Mouse (Mus musculus): ENCODE measurements around the gene Oprl1.

Gene Oprl1

GRCm38 (mm10) chr2:181692304-181692703, 22.5 kb upstream of the Oprl1 start:
- no peak for DNase-seq (ENCODE audit: low read depth, low spot score)

- peak; percentile 77 for DNase-seq (ENCODE audit: low read depth, low spot score)
Observed at GRCm38 (mm10) chr2:181693339-181694280, 21.2 kb upstream of the Oprl1 start, which contains the start of gene Rgs19. Gene Rgs19 (minus strand): TSS chr2:181693977.

GRCm38 (mm10) chr2:181694581-181694980, 20.2 kb upstream of the Oprl1 start:
- DNase-seq (ENCODE audit: low read depth, low spot score), result no peak

- DNase-seq (ENCODE audit: low read depth, low spot score), result no peak
Observed at GRCm38 (mm10) chr2:181695776-181696175, 19.0 kb upstream of the Oprl1 start.

GRCm38 (mm10) chr2:181696801-181697420, 17.9 kb upstream of the Oprl1 start:
- DNase-seq (ENCODE audit: low read depth, low spot score), result peak; percentile 47

GRCm38 (mm10) chr2:181698241-181698640, 16.6 kb upstream of the Oprl1 start, which contains the start of gene Lkaaear1:
Gene Lkaaear1 (minus strand): TSS chr2:181698442.
- no peak for DNase-seq (ENCODE audit: low read depth, low spot score)

GRCm38 (mm10) chr2:181706668-181707067, 8.1 kb upstream of the Oprl1 start:
- no peak for DNase-seq (ENCODE audit: low read depth, low spot score)

- no peak for DNase-seq (ENCODE audit: low read depth, low spot score)
Observed at GRCm38 (mm10) chr2:181713749-181714148, 1.1 kb upstream of the Oprl1 start.

- no peak for DNase-seq (ENCODE audit: low read depth, low spot score)
Observed at GRCm38 (mm10) chr2:181715382-181715781, 566 bp downstream of the Oprl1 start.

GRCm38 (mm10) chr2:181716991-181717390, 2.2 kb downstream of the Oprl1 start:
- no peak for DNase-seq (ENCODE audit: low read depth, low spot score)

GRCm38 (mm10) chr2:181720061-181720460, 5.2 kb downstream of the Oprl1 start:
- DNase-seq (ENCODE audit: low read depth, low spot score), result no peak

- no peak for DNase-seq (ENCODE audit: low read depth, low spot score)
Observed at GRCm38 (mm10) chr2:181721200-181721599, 6.4 kb downstream of the Oprl1 start.

GRCm38 (mm10) chr2:181722213-181722612, 7.4 kb downstream of the Oprl1 start:
- peak; percentile 60 for DNase-seq (ENCODE audit: low read depth, low spot score)

- DNase-seq (ENCODE audit: low read depth, low spot score), result no peak
Observed at GRCm38 (mm10) chr2:181727659-181728262, 12.9 kb downstream of the Oprl1 start.

- no peak for DNase-seq (ENCODE audit: low read depth, low spot score)
Observed at GRCm38 (mm10) chr2:181730051-181730450, 15.2 kb downstream of the Oprl1 start.

GRCm38 (mm10) chr2:181752626-181753025, 37.8 kb downstream of the Oprl1 start:
- DNase-seq (ENCODE audit: low read depth, low spot score), result no peak

- no peak for DNase-seq (ENCODE audit: low read depth, low spot score)
Observed at GRCm38 (mm10) chr2:181758147-181758725, 43.4 kb downstream of the Oprl1 start.

GRCm38 (mm10) chr2:181759041-181759440, 44.2 kb downstream of the Oprl1 start:
- DNase-seq (ENCODE audit: low read depth, low spot score), result no peak

- peak; percentile 28 for DNase-seq (ENCODE audit: low read depth, low spot score)
Observed at GRCm38 (mm10) chr2:181763006-181763830, 48.4 kb downstream of the Oprl1 start, which contains the start of gene Myt1. Gene Myt1 (plus strand): TSS chr2:181763332.

- no peak for DNase-seq (ENCODE audit: low read depth, low spot score)
Observed at GRCm38 (mm10) chr2:181763886-181764527, 49.2 kb downstream of the Oprl1 start.

Data from ES-CJ7 (cell line).